Mouse (Mus musculus) kidney, embryonic 14.5 days (tissue): Measurements from ENCODE around the gene Foxp1. TPM values are rescaled to one million over a fixed set of nuclear protein-coding genes. Genes with fewer than 3 reads are reported as not detected.
A peak's percentile ranks its signal among the peaks of the same experiment; 100 is the strongest.

Experiments used
- ATAC-seq: fragments of 200-750 bp; cut with Nextera tagmentation; 2 replicates; pipeline ENCODE4 v1.8.0; 2017; ENCODE audit warnings: moderate number of reproducible peaks, mild to moderate bottlenecking, moderate TSS enrichment, moderate library complexity; ENCODE audit not compliant: low FRiP score, low TSS enrichment
- H3K27ac ChIP-seq: fragments of 300-500 bp; sonication (generic); 2 replicates; pipeline ENCODE4 v1.5.1; 2014; ENCODE audit warnings: low read depth, mild to moderate bottlenecking, low read length, moderate library complexity, mixed read lengths
- H3K27me3 ChIP-seq: fragments of 300-500 bp; sonication (generic); 2 replicates; pipeline ENCODE4 v1.6.1; 2014; ENCODE audit warnings: mild to moderate bottlenecking, low read length; ENCODE audit not compliant: control insufficient read depth, insufficient read depth
- H3K36me3 ChIP-seq: fragments of 300-500 bp; sonication (generic); 2 replicates; pipeline ENCODE4 v1.6.1; 2014; ENCODE audit warnings: low read length, mixed read lengths; ENCODE audit not compliant: control insufficient read depth, insufficient read depth
- H3K4me1 ChIP-seq: fragments of 300-500 bp; sonication (generic); 2 replicates; pipeline ENCODE4 v1.6.1; 2014; ENCODE audit warnings: low read length, mixed read lengths; ENCODE audit not compliant: control insufficient read depth, insufficient read depth
- H3K4me2 ChIP-seq: fragments of 300-500 bp; sonication (generic); replicated peaks from 2 replicates; pipeline ENCODE4 v1.6.1; 2014; ENCODE audit warnings: low read depth, mild to moderate bottlenecking, low read length
- H3K4me3 ChIP-seq: fragments of 300-500 bp; sonication (generic); 2 replicates; pipeline ENCODE4 v1.5.1; 2014; ENCODE audit warnings: mild to moderate bottlenecking, low read length
- H3K9ac ChIP-seq: fragments of 300-500 bp; sonication (generic); 2 replicates; pipeline ENCODE4 v1.6.1; 2014; ENCODE audit warnings: low read depth, mild to moderate bottlenecking, low read length, moderate library complexity
- H3K9me3 ChIP-seq: fragments of 300-500 bp; sonication (generic); 2 replicates; pipeline ENCODE4 v1.6.1; 2016; ENCODE audit warnings: low read length; ENCODE audit not compliant: control insufficient read depth
- WGBS: fragments of 180-500 bp; shearing (Covaris S2); extraction: QIAGEN DNeasy Blood & Tissue Kit; methylation state at CpG from one replicate; pipeline ENCODE4 v1.1.7; 2014; 5-methylcytosine and 5-hydroxymethylcytosine counted together
- polyA plus RNA-seq: library from polyadenylated mRNA; unstranded; fragments of >200 nt; fragmentation: Nextera tagmentation; extraction: Ambion mirVana; gene quantifications from 2 replicates; pipeline ENCODE4 v1.2.1, GENCODE M21; 2014

Gene Foxp1
- polyA plus RNA-seq, 1 experiment from 2014 or later: 67.4 TPM

- no peaks in the 10 kb centered on the region for H3K36me3 ChIP-seq
- peaks cover 11% of the 10 kb centered on the region for H3K4me1 ChIP-seq
- H3K27me3 ChIP-seq: no peaks in the 10 kb centered on the region
- peak overlapping the region; percentile 12; the same call in 1 of the 2 replicates for H3K4me3 ChIP-seq
- H3K27ac ChIP-seq: peak overlapping the region; percentile 48; the same call in 1 of the 2 replicates
- H3K4me2 ChIP-seq: peak overlapping the region; percentile 41
- H3K9me3 ChIP-seq: no peaks in the 10 kb centered on the region
- WGBS: 15% methylated on average over 23 of the region's 23 CpGs
- peak; percentile 86 for ATAC-seq
- H3K9ac ChIP-seq: no peak overlapping the region
These were observed 362.8 kb downstream of the Foxp1 start for GRCm38 (mm10) chr6:99159452-99160347.

- ATAC-seq: no peak
These were observed 368.8 kb downstream of the Foxp1 start for GRCm38 (mm10) chr6:99153682-99154081.

DNA sequence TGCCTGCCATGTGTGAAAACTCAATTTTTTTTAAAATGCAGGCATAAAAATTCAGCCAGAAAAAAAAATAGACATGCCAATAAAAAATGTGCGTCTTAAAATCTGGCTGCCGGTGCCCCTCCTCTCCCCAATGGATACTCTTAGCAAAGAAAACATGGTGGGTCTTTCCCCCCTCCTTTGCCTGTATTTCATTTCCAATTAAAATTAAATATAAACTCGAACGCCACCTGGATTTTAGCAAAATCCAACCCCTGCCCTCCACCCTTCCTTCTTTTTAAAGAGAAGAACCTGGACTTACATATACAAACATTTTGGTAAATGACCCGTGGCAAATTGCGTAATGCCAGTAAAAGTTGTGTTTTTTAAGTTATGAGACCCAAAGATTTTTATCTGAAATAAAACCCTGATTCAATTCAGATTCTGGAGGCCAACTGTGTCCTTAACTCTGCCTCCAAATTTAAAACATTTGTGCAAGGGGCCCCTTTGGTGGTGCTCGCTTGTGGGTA lies 376.1 kb downstream of the Foxp1 start:
- Histone ChIP-seq H3K36me3 (no peaks in the 10 kb centered on the region), H3K9ac (no peak overlapping the region), H3K4me3 (no peak overlapping the region), H3K27ac (no peak overlapping the region), H3K9me3 (no peaks in the 10 kb centered on the region), H3K4me1 (0 out of 2 replicates have a peak, but pooled peaks cover 6% of the 10 kb centered on the region), H3K4me2 (no peak overlapping the region), H3K27me3 (no peaks in the 10 kb centered on the region)
- no peak for ATAC-seq
- 40% methylated on average over 7 of the region's 7 CpGs for WGBS

More at GRCm38 (mm10) chr6:99153682-99154081, 368.8 kb downstream of the Foxp1 start:
- H3K4me2 ChIP-seq: no peak overlapping the region
- H3K27me3 ChIP-seq: no peaks in the 10 kb centered on the region
- no peak overlapping the region for H3K27ac ChIP-seq
- no peak overlapping the region for H3K4me3 ChIP-seq
- no peaks in the 10 kb centered on the region; the same call in 1 of the 2 replicates for H3K4me1 ChIP-seq
- no peaks in the 10 kb centered on the region for H3K9me3 ChIP-seq
- WGBS: 88% methylated on average over 4 of the region's 4 CpGs
- no peak overlapping the region for H3K9ac ChIP-seq
- H3K36me3 ChIP-seq: no peaks in the 10 kb centered on the region

DNA sequence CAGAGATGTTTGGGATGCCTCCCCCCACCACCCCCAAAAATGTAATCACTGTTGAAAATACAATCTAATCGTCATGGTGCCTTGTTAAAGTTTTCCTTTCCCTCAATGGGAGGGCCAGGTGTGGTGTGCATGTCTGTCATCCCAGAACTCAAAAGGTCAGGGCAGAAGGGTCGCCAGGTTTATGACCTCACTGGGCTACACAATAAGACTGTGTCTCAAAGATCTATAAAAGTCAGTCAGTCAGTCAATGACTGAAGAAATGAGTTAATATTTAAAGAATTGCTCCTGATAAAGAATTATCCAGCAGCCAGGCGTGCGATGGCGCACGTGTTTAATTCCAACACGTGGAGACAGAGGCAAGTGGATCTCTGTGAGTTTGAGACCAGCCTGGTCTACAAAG lies 377.5 kb downstream of the Foxp1 start:
- ATAC-seq: no peak
- no peak overlapping the region for H3K4me2 ChIP-seq
- 0 out of 2 replicates have a peak, but pooled peaks cover 6% of the 10 kb centered on the region for H3K4me1 ChIP-seq
- no peak overlapping the region for H3K27ac ChIP-seq
- H3K27me3 ChIP-seq: no peaks in the 10 kb centered on the region
- no peak overlapping the region for H3K9ac ChIP-seq
- no peaks in the 10 kb centered on the region for H3K9me3 ChIP-seq
- H3K36me3 ChIP-seq: no peaks in the 10 kb centered on the region
- WGBS: 69% methylated on average over 7 of the region's 7 CpGs
- no peak overlapping the region for H3K4me3 ChIP-seq

- no peaks in the 10 kb centered on the region for H3K36me3 ChIP-seq
- no peaks in the 10 kb centered on the region for H3K9me3 ChIP-seq
- H3K9ac ChIP-seq: no peak overlapping the region
- WGBS: 74% methylated on average over 4 of the region's 4 CpGs
- H3K27me3 ChIP-seq: no peaks in the 10 kb centered on the region
- no peak overlapping the region for H3K4me2 ChIP-seq
- H3K27ac ChIP-seq: no peak overlapping the region
- no peak for ATAC-seq
- H3K4me3 ChIP-seq: no peak overlapping the region
- H3K4me1 ChIP-seq: 0 out of 2 replicates have a peak, but pooled peaks cover 6% of the 10 kb centered on the region
These were observed 378.8 kb downstream of the Foxp1 start for GRCm38 (mm10) chr6:99143756-99144036.

GRCm38 (mm10) chr6:99142900-99143755 lies 379.4 kb downstream of the Foxp1 start:
- Histone ChIP-seq H3K27me3 (no peaks in the 10 kb centered on the region), H3K27ac (no peak overlapping the region), H3K4me2 (no peak overlapping the region), H3K36me3 (no peaks in the 10 kb centered on the region), H3K4me1 (0 out of 2 replicates have a peak, but pooled peaks cover 6% of the 10 kb centered on the region), H3K4me3 (no peak overlapping the region), H3K9me3 (no peaks in the 10 kb centered on the region), H3K9ac (no peak overlapping the region)
- ATAC-seq: no peak
- 62% methylated on average over 10 of the region's 10 CpGs for WGBS

- Histone ChIP-seq H3K4me3 (no peak overlapping the region), H3K9ac (no peak overlapping the region), H3K27me3 (no peaks in the 10 kb centered on the region), H3K27ac (no peak overlapping the region), H3K36me3 (no peaks in the 10 kb centered on the region), H3K4me1 (peaks cover 5% of the 10 kb centered on the region), H3K4me2 (no peak overlapping the region), H3K9me3 (no peaks in the 10 kb centered on the region)
- ATAC-seq: no peak
- WGBS: 52% methylated on average over 11 of the region's 11 CpGs
These were observed 384.5 kb downstream of the Foxp1 start for GRCm38 (mm10) chr6:99138041-99138440.

- no peak overlapping the region for H3K4me2 ChIP-seq
- H3K27ac ChIP-seq: no peak overlapping the region
- WGBS: 78% methylated on average over 11 of the region's 11 CpGs
- ATAC-seq: no peak
- no peaks in the 10 kb centered on the region for H3K27me3 ChIP-seq
- H3K4me1 ChIP-seq: peaks cover 5% of the 10 kb centered on the region
- H3K9me3 ChIP-seq: no peaks in the 10 kb centered on the region
- H3K4me3 ChIP-seq: no peak overlapping the region
- no peak overlapping the region for H3K9ac ChIP-seq
- no peaks in the 10 kb centered on the region for H3K36me3 ChIP-seq
These were observed 385.4 kb downstream of the Foxp1 start for GRCm38 (mm10) chr6:99137071-99137470.
